Mouse (Mus musculus) heart, embryonic 12.5 days (tissue): ENCODE measurements around the gene Sidt2. TPM values are rescaled to one million over a fixed set of nuclear protein-coding genes. Genes with fewer than 3 reads are reported as not detected.

Experiments
- ATAC-seq: fragments of 200-750 bp; cut with Nextera tagmentation; 2 replicates; pipeline ENCODE4 v1.8.0; 2017; ENCODE audit warnings: moderate TSS enrichment, moderate library complexity; ENCODE audit not compliant: insufficient number of reproducible peaks, low FRiP score
- H3K27ac ChIP-seq: fragments of 300-500 bp; sonication (generic); 2 replicates; pipeline ENCODE4 v1.5.1; 2016; ENCODE audit warnings: mild to moderate bottlenecking, moderate library complexity; ENCODE audit not compliant: poor library complexity, severe bottlenecking
- H3K27me3 ChIP-seq: fragments of 300-500 bp; sonication (generic); replicated peaks from 2 replicates; pipeline ENCODE4 v1.6.1; 2016; ENCODE audit warnings: mild to moderate bottlenecking, moderate library complexity
- H3K36me3 ChIP-seq: fragments of 300-500 bp; sonication (generic); 2 replicates; pipeline ENCODE4 v1.6.1; 2016; ENCODE audit warnings: mild to moderate bottlenecking, moderate library complexity
- H3K4me1 ChIP-seq: fragments of 300-500 bp; sonication (generic); replicated peaks from 2 replicates; pipeline ENCODE4 v1.6.1; 2016; ENCODE audit warnings: mild to moderate bottlenecking
- H3K4me2 ChIP-seq: fragments of 300-500 bp; sonication (generic); 2 replicates; pipeline ENCODE4 v1.6.1; 2016; ENCODE audit warnings: mild to moderate bottlenecking, moderate library complexity
- H3K4me3 ChIP-seq: fragments of 300-500 bp; sonication (generic); 2 replicates; pipeline ENCODE4 v1.5.1; 2016; ENCODE audit warnings: mild to moderate bottlenecking
- H3K9ac ChIP-seq: fragments of 300-500 bp; sonication (generic); 2 replicates; pipeline ENCODE4 v1.6.1; 2016; ENCODE audit warnings: mild to moderate bottlenecking, moderate library complexity
- H3K9me3 ChIP-seq: fragments of 300-500 bp; sonication (generic); replicated peaks from 2 replicates; pipeline ENCODE4 v1.6.1; 2016; ENCODE audit warnings: mild to moderate bottlenecking, moderate library complexity
- WGBS: fragments of 180-500 bp; shearing (Covaris S2); methylation state at CpG from one replicate; pipeline ENCODE4 v1.1.7; 2016; 5-methylcytosine and 5-hydroxymethylcytosine counted together
- polyA plus RNA-seq: library from polyadenylated mRNA; unstranded; fragments of >200 nt; fragmentation: Nextera tagmentation; extraction: Ambion mirVana; gene quantifications from 2 replicates; pipeline ENCODE4 v1.2.1, GENCODE M21; 2016

Sidt2 gene
- polyA plus RNA-seq, 1 experiment from 2014 or later, result 48.5 TPM

DNA sequence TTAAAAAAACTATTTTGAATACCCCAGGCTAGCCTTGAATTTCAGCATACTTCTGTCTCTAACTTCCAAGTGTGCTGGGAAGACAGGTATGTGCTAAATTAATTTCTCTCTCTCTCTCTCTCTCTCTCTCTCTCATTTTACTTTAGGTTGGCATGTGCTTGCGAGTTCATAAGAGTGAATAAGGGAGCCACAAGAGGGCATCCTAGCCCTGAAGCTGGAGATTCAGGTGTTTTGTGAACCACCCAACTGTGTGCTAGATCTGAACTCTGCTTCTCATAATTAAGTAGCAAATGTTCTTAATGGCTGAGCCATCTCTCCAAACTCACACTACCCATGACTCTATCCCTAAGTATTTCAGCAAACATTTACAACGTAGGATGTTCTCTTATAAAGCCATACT is 21.8 kb upstream of the Sidt2 start:
- WGBS, result 86% methylated on average over 2 of the region's 2 CpGs
- H3K4me3 ChIP-seq, result no peak overlapping the region
- H3K36me3 ChIP-seq, result peaks cover 52% of the 10 kb centered on the region
- H3K4me2 ChIP-seq, result no peak overlapping the region
- no peak overlapping the region for H3K27ac ChIP-seq
- no peaks in the 10 kb centered on the region for H3K27me3 ChIP-seq
- peaks cover 24% of the 10 kb centered on the region for H3K4me1 ChIP-seq
- no peak for ATAC-seq
- no peaks in the 10 kb centered on the region for H3K9me3 ChIP-seq
- H3K9ac ChIP-seq, result no peak overlapping the region

DNA sequence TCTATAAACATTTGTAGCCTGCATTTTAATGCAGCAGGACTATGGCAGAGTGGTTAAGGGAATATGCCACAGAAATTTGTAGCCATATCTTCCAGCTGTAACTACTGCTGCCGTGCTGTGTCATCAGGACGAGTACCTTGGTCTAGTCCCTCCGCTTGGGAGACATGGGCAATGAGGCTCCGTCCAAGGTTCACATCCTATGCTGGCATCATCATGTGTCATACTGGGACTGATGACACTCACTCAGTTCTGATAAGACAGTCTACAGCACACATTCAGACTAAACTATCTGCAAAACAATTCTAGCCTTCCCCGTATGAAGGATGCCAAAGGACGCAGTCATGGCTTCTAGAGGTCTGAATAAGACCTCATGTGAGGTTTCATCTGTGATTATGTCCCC is 8.5 kb upstream of the Sidt2 start:
- Histone ChIP-seq H3K4me2 (no peak overlapping the region), H3K27me3 (no peaks in the 10 kb centered on the region), H3K4me3 (no peak overlapping the region), H3K27ac (no peak overlapping the region), H3K9me3 (no peaks in the 10 kb centered on the region), H3K4me1 (peaks cover 17% of the 10 kb centered on the region), H3K36me3 (peaks cover 75% of the 10 kb centered on the region), H3K9ac (no peak overlapping the region)
- ATAC-seq, result no peak
- WGBS, result 82% methylated on average over 6 of the region's 6 CpGs

DNA sequence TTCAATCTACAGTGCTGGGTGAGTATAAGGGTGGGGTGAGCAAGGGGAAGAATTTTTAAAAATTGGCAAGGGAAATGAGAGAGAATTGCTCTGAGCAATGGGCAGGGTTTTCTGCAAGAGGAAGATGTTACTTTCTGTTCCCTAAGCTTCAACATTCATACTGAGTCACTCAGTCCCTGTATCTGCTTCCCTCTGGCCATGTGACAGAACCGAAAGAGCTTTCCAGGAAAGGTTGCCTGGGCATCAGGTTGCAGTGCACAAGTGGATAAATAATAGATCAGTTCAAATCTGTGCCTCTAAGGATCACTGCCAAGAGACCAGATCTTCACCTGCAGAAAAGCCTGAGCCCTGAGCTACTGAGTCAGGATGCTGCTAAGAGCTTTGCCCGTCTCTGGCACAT is 6.8 kb upstream of the Sidt2 start:
- Histone ChIP-seq H3K36me3 (peaks cover 63% of the 10 kb centered on the region), H3K4me3 (no peak overlapping the region), H3K4me2 (no peak overlapping the region), H3K9ac (no peak overlapping the region), H3K27ac (no peak overlapping the region), H3K9me3 (no peaks in the 10 kb centered on the region), H3K27me3 (no peaks in the 10 kb centered on the region), H3K4me1 (peaks cover 23% of the 10 kb centered on the region)
- WGBS, result 74% methylated on average over 2 of the region's 2 CpGs
- ATAC-seq, result no peak

DNA sequence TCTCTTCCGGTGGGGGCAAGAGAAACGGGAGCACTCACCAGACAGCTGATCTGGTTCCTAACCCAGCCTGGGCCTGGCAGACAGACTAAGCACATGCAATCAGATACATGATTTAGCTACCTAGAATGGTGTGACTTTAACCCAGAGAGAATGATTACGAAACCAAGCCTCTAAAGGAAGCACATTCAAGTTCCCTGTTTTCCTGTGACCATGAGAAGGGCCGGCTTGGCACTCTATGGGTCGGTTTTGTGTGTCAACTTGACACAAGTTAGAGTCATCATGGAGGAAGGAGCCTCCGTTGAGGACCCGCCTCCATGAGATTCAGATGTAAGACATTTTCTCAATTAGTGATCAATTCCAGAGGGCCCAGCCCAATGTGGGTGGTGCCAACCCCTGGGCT is 4.6 kb upstream of the Sidt2 start:
- Histone ChIP-seq H3K4me1 (peaks cover 35% of the 10 kb centered on the region), H3K36me3 (peaks cover 44% of the 10 kb centered on the region), H3K9me3 (no peaks in the 10 kb centered on the region), H3K4me3 (no peak overlapping the region), H3K27me3 (no peaks in the 10 kb centered on the region), H3K9ac (no peak overlapping the region), H3K4me2 (no peak overlapping the region), H3K27ac (no peak overlapping the region)
- no peak for ATAC-seq
- WGBS, result 80% methylated on average over 7 of the region's 7 CpGs

DNA sequence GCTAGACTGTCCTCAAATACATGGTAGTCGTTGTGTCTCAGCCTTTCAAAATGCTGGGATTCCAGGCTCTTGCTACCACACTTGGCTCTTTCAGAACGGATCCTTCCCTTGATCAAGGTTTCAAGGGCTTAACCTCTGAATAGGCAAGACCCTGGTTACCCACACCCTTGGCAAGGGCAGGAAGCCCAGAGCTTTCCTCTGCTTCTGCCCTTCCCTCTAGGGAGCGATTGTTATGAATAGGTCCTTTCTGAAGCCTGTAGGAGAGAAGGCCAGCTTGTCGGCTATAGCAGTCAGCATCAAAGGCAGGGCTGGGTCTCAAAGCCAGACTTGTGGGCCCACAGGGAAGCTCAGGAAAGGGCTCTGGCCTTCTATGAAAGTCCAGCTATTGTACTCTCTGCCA is 3.8 kb upstream of the Sidt2 start:
- Histone ChIP-seq H3K9me3 (no peaks in the 10 kb centered on the region), H3K4me1 (peaks cover 33% of the 10 kb centered on the region), H3K27me3 (no peaks in the 10 kb centered on the region), H3K4me3 (no peak overlapping the region), H3K9ac (no peak overlapping the region), H3K4me2 (no peak overlapping the region), H3K36me3 (peaks cover 37% of the 10 kb centered on the region), H3K27ac (peak overlapping the region; percentile 49)
- 48% methylated on average over 4 of the region's 4 CpGs for WGBS
- ATAC-seq, result no peak

DNA sequence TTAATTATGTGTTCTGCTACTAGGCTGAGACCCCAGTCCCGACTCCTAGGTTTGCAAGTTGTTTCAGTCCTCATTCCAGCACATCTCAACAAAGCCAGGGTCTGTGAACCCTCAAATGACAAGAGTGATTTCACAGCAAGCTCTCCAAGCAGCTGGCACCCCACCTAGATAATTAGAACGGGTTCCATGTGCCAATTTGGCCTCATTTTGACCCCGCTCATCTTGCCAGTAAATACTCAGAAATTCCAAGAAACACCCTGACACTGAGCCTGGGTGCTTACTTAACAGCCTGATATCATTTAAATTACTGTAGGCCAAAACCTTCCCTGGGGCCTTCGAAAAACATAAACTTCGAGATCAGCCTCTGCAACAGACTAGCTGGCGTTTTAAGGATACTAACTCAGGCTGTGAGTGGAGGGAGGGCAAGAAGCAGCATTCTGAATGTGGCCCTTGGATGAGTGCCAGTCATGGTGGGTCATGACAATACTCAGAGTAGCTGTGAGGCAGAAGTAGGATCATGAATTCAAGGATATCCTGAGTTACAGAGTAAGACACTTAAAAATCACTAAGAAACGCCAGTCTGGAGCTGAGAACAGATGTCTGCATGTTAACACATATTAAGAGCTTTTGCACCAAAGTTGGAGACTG is 3.1 kb upstream of the Sidt2 start:
- Histone ChIP-seq H3K9me3 (no peaks in the 10 kb centered on the region), H3K9ac (no peak overlapping the region), H3K4me2 (no peak overlapping the region), H3K36me3 (peaks cover 30% of the 10 kb centered on the region), H3K4me1 (peaks cover 33% of the 10 kb centered on the region), H3K27ac (no peak overlapping the region; the same call in 1 of the 2 replicates), H3K27me3 (no peaks in the 10 kb centered on the region), H3K4me3 (no peak overlapping the region)
- no peak for ATAC-seq
- 54% methylated on average over 7 of the region's 7 CpGs for WGBS

DNA sequence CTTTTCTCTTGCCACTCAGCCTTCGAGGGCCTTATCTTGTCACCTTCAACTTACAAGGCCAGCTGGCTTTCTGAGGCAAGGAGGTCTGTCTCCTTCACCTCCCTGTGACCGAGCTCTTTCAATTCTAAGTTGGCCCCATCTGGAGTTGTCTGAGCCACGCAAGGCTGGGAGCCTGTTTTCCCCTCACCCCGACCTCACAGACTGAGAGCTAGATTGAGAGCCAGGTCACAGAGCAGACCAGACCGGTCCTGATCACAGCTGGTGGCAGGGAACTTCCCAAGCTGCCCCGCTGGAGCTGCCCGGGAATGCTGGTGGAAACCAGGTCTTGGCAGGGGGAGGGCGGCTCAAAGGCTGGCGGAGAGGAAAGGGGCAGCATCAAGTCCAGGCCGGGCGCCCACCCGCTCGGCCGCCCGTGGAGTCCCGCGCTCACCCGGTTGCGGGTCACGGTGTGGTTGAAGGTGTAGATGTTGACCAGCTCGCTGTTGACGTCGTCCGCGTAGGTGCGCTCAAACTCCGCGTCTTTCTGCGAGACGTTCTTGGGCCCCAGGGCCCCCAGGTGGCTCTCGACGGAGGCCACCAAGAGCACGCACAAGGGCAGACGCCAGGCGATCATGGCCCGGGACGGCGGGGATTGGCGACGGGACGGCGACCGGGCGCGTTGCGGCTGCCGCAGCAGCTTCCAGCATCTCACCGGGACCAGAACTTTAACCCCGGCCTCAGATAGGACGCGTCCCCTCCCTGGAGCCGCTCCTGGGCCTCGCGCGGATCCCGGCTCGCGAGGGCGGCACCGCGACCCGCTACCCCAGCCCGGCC is 558 bp downstream of the Sidt2 start:
- peak overlapping the region; percentile 89 for H3K4me2 ChIP-seq
- ATAC-seq, result peak; percentile 69
- peak overlapping the region; percentile 94 for H3K27ac ChIP-seq
- peaks cover 38% of the 10 kb centered on the region for H3K4me1 ChIP-seq
- H3K27me3 ChIP-seq, result no peaks in the 10 kb centered on the region
- H3K9me3 ChIP-seq, result no peaks in the 10 kb centered on the region
- WGBS, result under 1% methylated on average over 63 of the region's 63 CpGs
- peaks cover 31% of the 10 kb centered on the region for H3K36me3 ChIP-seq
- H3K9ac ChIP-seq, result peak overlapping the region; percentile 93
- H3K4me3 ChIP-seq, result peak overlapping the region; percentile 79

DNA sequence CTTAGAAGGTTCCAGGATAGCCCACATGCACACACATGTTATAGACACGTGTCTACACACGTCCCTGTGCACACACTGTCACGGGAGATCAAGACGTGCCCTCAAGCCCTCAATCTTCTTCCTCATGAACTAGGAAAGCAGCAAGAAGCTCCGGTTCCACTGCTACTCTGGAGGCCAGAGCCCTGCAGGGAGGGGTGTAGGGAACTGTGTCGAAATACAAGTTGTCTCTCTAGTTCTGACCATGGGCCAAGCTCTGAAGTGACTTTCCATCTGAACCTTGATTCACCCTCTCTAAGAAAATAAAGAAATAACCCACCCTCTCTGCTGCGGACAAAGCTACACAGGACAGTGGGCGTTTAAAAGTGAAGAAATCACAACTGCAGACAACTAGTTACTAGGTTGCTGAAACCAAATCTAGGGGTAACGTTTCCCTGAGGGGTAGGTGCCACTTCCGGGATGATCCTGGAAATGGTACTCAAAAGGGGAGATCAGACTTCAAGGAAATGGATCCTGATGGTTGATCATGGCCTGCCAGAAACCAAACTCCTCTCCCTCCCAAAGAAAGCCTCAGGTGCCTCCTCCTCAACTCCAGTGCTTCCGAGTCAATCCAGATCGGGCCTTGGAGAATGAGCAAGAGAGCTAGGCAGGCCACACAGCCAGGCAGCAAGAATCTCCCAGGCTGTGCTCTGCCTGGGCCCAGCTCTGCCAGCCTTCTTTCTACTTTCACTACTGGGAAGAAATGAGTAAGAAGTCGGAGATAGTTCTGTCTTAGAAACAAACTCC is 1.4 kb downstream of the Sidt2 start:
- Histone ChIP-seq H3K4me3 (peak overlapping the region; percentile 79), H3K9ac (peak overlapping the region; percentile 93), H3K27ac (peak overlapping the region; percentile 94), H3K27me3 (no peaks in the 10 kb centered on the region), H3K9me3 (no peaks in the 10 kb centered on the region), H3K36me3 (peaks cover 38% of the 10 kb centered on the region), H3K4me1 (peaks cover 35% of the 10 kb centered on the region), H3K4me2 (peak overlapping the region; percentile 89)
- 51% methylated on average over 13 of the region's 13 CpGs for WGBS
- ATAC-seq, result no peak

DNA sequence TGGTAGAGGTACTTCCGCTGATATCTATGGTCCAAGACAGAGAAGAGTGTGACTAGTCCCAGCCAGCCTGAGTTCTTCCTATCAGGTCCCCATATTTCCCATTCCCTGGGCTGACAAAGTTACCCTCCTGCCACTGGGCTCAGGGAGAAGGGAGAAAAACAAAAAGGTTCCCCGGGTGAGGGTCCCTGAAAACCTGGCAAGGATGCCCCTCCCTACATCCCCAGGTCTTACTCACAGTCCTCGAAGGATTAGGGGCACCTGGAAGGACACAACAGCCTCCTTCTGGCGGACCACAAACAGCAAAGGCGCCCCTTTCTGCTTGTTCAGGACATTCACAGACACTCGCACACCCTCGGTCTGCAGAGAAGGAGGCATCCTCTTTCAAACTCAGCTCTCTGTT is 2.2 kb downstream of the Sidt2 start:
- H3K4me1 ChIP-seq, result peaks cover 29% of the 10 kb centered on the region
- peak overlapping the region; percentile 93 for H3K9ac ChIP-seq
- ATAC-seq, result no peak
- no peaks in the 10 kb centered on the region for H3K9me3 ChIP-seq
- no peak overlapping the region for H3K4me3 ChIP-seq
- H3K4me2 ChIP-seq, result peak overlapping the region; percentile 89
- 87% methylated on average over 7 of the region's 7 CpGs for WGBS
- peaks cover 46% of the 10 kb centered on the region for H3K36me3 ChIP-seq
- H3K27ac ChIP-seq, result no peak overlapping the region
- H3K27me3 ChIP-seq, result no peaks in the 10 kb centered on the region

DNA sequence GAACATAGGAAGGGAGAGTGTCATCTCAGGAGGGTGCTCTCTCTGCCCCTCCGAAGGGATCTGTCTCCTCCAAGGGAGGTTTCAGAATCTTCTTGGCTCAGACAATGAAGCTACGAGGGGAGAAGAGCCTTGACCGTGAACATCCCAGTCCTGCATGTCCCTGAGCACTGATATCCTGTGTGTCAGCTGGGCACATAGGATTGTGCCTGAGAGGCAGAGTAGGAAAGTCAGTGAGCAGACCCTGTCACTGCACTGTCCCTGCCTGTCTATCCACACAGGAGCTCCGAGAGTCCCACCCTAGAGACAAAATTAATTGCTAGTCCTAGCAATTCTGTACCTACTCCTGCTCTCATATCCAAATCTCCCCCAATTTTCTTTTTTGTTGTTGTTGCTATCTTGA is 3.0 kb downstream of the Sidt2 start:
- Histone ChIP-seq H3K36me3 (peaks cover 54% of the 10 kb centered on the region), H3K4me2 (no peak overlapping the region), H3K27ac (no peak overlapping the region), H3K9me3 (no peaks in the 10 kb centered on the region), H3K4me3 (no peak overlapping the region), H3K9ac (no peak overlapping the region), H3K27me3 (no peaks in the 10 kb centered on the region), H3K4me1 (peaks cover 29% of the 10 kb centered on the region)
- 87% methylated on average over 4 of the region's 4 CpGs for WGBS
- ATAC-seq, result no peak

DNA sequence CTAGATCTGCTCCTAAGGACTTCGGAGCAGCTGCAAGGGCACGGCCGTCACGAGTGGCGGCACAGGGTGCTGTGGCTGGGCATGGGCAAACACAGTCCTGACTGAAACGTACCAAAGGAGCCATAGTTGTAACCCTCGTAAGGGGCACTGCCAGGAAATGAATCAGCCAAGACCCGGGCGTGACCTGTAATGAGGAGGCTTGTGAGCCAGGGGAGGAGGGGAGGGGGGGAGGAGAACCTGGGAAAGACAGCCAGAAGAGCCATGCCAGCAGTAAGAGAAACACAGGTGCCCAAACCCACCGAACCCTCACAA is 8.2 kb downstream of the Sidt2 start:
- WGBS, result 83% methylated on average over 10 of the region's 10 CpGs
- H3K36me3 ChIP-seq, result peaks cover 96% of the 10 kb centered on the region
- no peak overlapping the region for H3K27ac ChIP-seq

More for the DNA sequence above, 8.2 kb downstream of the Sidt2 start:
- Histone ChIP-seq H3K27me3 (no peaks in the 10 kb centered on the region), H3K4me3 (no peak overlapping the region), H3K9me3 (no peaks in the 10 kb centered on the region), H3K4me2 (no peak overlapping the region), H3K4me1 (no peaks in the 10 kb centered on the region), H3K9ac (no peak overlapping the region)
- ATAC-seq, result no peak
